Mouse (Mus musculus) neural tube, embryonic 15.5 days (tissue): ENCODE results near the gene D630003M21Rik. TPM values are rescaled to one million over a fixed set of nuclear protein-coding genes. Genes with fewer than 3 reads are reported as not detected.

ENCODE experiments used
- ATAC-seq: fragments of 200-750 bp; cut with Nextera tagmentation; 2 replicates; pipeline ENCODE4 v1.8.0; 2017; ENCODE audit warnings: mild to moderate bottlenecking, moderate TSS enrichment, moderate library complexity; ENCODE audit not compliant: low FRiP score
- H3K27ac ChIP-seq: fragments of 300-500 bp; sonication (generic); replicated peaks from 2 replicates; pipeline ENCODE4 v1.5.1; 2015; ENCODE audit warnings: mild to moderate bottlenecking, inconsistent platforms
- H3K27me3 ChIP-seq: fragments of 300-500 bp; sonication (generic); replicated peaks from 2 replicates; pipeline ENCODE4 v1.6.1; 2015; ENCODE audit warnings: inconsistent platforms
- H3K36me3 ChIP-seq: fragments of 300-500 bp; sonication (generic); 2 replicates; pipeline ENCODE4 v1.6.1; 2015; ENCODE audit warnings: inconsistent platforms
- H3K4me1 ChIP-seq: fragments of 300-500 bp; sonication (generic); 2 replicates; pipeline ENCODE4 v1.6.1; 2015; ENCODE audit warnings: inconsistent platforms
- H3K4me2 ChIP-seq: fragments of 300-500 bp; sonication (generic); 2 replicates; pipeline ENCODE4 v1.6.1; 2015; ENCODE audit warnings: inconsistent platforms, mild to moderate bottlenecking, moderate library complexity
- H3K4me3 ChIP-seq: fragments of 300-500 bp; sonication (generic); replicated peaks from 2 replicates; pipeline ENCODE4 v1.5.1; 2015; ENCODE audit warnings: mild to moderate bottlenecking, inconsistent platforms
- H3K9ac ChIP-seq: fragments of 300-500 bp; sonication (generic); replicated peaks from 2 replicates; pipeline ENCODE4 v1.6.1; 2015; ENCODE audit warnings: mild to moderate bottlenecking, inconsistent platforms
- H3K9me3 ChIP-seq: fragments of 300-500 bp; sonication (generic); replicated peaks from 2 replicates; pipeline ENCODE4 v1.6.1; 2016; ENCODE audit warnings: inconsistent platforms
- WGBS: fragments of 180-500 bp; shearing (Covaris S2); methylation state at CpG from one replicate; pipeline ENCODE4 v1.1.7; 2015; ENCODE audit warnings: mixed read lengths; 5-methylcytosine and 5-hydroxymethylcytosine counted together
- polyA plus RNA-seq: library from polyadenylated mRNA; unstranded; fragments of >200 nt; fragmentation: Nextera tagmentation; extraction: Ambion mirVana; gene quantifications from 2 replicates; pipeline ENCODE4 v1.2.1, GENCODE M21; 2015

Gene D630003M21Rik
- polyA plus RNA-seq, 1 experiment from 2014 or later, result 2.4 TPM

- Histone ChIP-seq H3K4me3 (no peak overlapping the region), H3K9ac (no peak overlapping the region), H3K4me1 (peaks cover 33% of the 10 kb centered on the region), H3K36me3 (no peaks in the 10 kb centered on the region), H3K27ac (no peak overlapping the region), H3K4me2 (no peak overlapping the region), H3K9me3 (no peaks in the 10 kb centered on the region), H3K27me3 (no peaks in the 10 kb centered on the region)
- no peak for ATAC-seq
- WGBS, result 63% methylated on average over 3 of the region's 3 CpGs
These were observed 3.4 kb upstream of the D630003M21Rik start for GRCm38 (mm10) chr2:158232414-158232813.

- peak overlapping the region; percentile 6; the same call in 1 of the 2 replicates for H3K27ac ChIP-seq
- H3K9me3 ChIP-seq, result no peaks in the 10 kb centered on the region
- no peaks in the 10 kb centered on the region for H3K36me3 ChIP-seq
- no peaks in the 10 kb centered on the region for H3K27me3 ChIP-seq
- H3K9ac ChIP-seq, result no peak overlapping the region
- 44% methylated on average over 5 of the region's 5 CpGs for WGBS
- H3K4me2 ChIP-seq, result no peak overlapping the region
- no peak overlapping the region for H3K4me3 ChIP-seq
- peaks cover 33% of the 10 kb centered on the region for H3K4me1 ChIP-seq
- ATAC-seq, result no peak
These were observed 2.0 kb upstream of the D630003M21Rik start for GRCm38 (mm10) chr2:158231071-158231470.

GRCm38 (mm10) chr2:158230617-158231016 is 1.6 kb upstream of the D630003M21Rik start:
- Histone ChIP-seq H3K9ac (no peak overlapping the region), H3K27me3 (no peaks in the 10 kb centered on the region), H3K36me3 (no peaks in the 10 kb centered on the region), H3K27ac (peak overlapping the region; percentile 6; the same call in 1 of the 2 replicates), H3K4me2 (no peak overlapping the region), H3K9me3 (no peaks in the 10 kb centered on the region), H3K4me3 (no peak overlapping the region), H3K4me1 (peaks cover 33% of the 10 kb centered on the region)
- 35% methylated on average over 6 of the region's 6 CpGs for WGBS
- ATAC-seq, result no peak

- WGBS, result 21% methylated on average over 7 of the region's 7 CpGs
- H3K4me1 ChIP-seq, result peaks cover 33% of the 10 kb centered on the region
- peak overlapping the region; percentile 57 for H3K9ac ChIP-seq
- peak overlapping the region; percentile 45 for H3K4me3 ChIP-seq
- H3K9me3 ChIP-seq, result no peaks in the 10 kb centered on the region
- peak overlapping the region; percentile 56; the same call in 1 of the 2 replicates for H3K27ac ChIP-seq
- no peaks in the 10 kb centered on the region for H3K36me3 ChIP-seq
- H3K4me2 ChIP-seq, result peak overlapping the region; percentile 93
- 0 out of 2 replicates have a peak, but pooled peaks have one; percentile 2 for ATAC-seq
- no peaks in the 10 kb centered on the region for H3K27me3 ChIP-seq
These were observed 476 bp upstream of the D630003M21Rik start for GRCm38 (mm10) chr2:158229503-158229892.

GRCm38 (mm10) chr2:158225301-158225700 is 3.7 kb downstream of the D630003M21Rik start:
- H3K4me1 ChIP-seq, result peaks cover 30% of the 10 kb centered on the region
- whole genome bisulfite sequencing, result 69% methylated on average over 5 of the region's 5 CpGs
- ATAC-seq, result no peak
- no peaks in the 10 kb centered on the region for H3K36me3 ChIP-seq
- H3K27me3 ChIP-seq, result no peaks in the 10 kb centered on the region
- no peak overlapping the region for H3K27ac ChIP-seq
- H3K4me2 ChIP-seq, result no peak overlapping the region
- H3K9ac ChIP-seq, result no peak overlapping the region
- H3K9me3 ChIP-seq, result no peaks in the 10 kb centered on the region
- H3K4me3 ChIP-seq, result no peak overlapping the region

- Histone ChIP-seq H3K27ac (no peak overlapping the region), H3K4me3 (no peak overlapping the region), H3K27me3 (no peaks in the 10 kb centered on the region), H3K9me3 (no peaks in the 10 kb centered on the region), H3K4me1 (peaks cover 12% of the 10 kb centered on the region), H3K9ac (no peak overlapping the region), H3K4me2 (no peak overlapping the region), H3K36me3 (no peaks in the 10 kb centered on the region)
- WGBS, result 75% methylated on average over 3 of the region's 3 CpGs
- ATAC-seq, result no peak
These were observed 5.5 kb downstream of the D630003M21Rik start for GRCm38 (mm10) chr2:158223497-158223896.

GRCm38 (mm10) chr2:158222664-158223063 is 6.4 kb downstream of the D630003M21Rik start:
- H3K9me3 ChIP-seq, result no peaks in the 10 kb centered on the region
- no peak overlapping the region for H3K27ac ChIP-seq
- H3K36me3 ChIP-seq, result no peaks in the 10 kb centered on the region
- H3K4me1 ChIP-seq, result peaks cover 8% of the 10 kb centered on the region
- H3K27me3 ChIP-seq, result no peaks in the 10 kb centered on the region
- no peak overlapping the region for H3K9ac ChIP-seq
- H3K4me2 ChIP-seq, result no peak overlapping the region
- 59% methylated on average over 4 of the region's 4 CpGs for WGBS
- ATAC-seq, result no peak
- no peak overlapping the region for H3K4me3 ChIP-seq

GRCm38 (mm10) chr2:158221446-158222084 is 7.5 kb downstream of the D630003M21Rik start:
- Histone ChIP-seq H3K4me2 (no peak overlapping the region), H3K9me3 (no peaks in the 10 kb centered on the region), H3K4me1 (peaks cover 8% of the 10 kb centered on the region), H3K36me3 (no peaks in the 10 kb centered on the region), H3K27me3 (no peaks in the 10 kb centered on the region), H3K9ac (no peak overlapping the region), H3K4me3 (no peak overlapping the region), H3K27ac (no peak overlapping the region)
- ATAC-seq, result no peak
- WGBS, result 91% methylated on average over 9 of the region's 9 CpGs

- WGBS, result 88% methylated on average over 2 of the region's 2 CpGs
- no peaks in the 10 kb centered on the region for H3K36me3 ChIP-seq
- no peak overlapping the region for H3K27ac ChIP-seq
- ATAC-seq, result no peak
- peaks cover 8% of the 10 kb centered on the region for H3K4me1 ChIP-seq
- H3K4me2 ChIP-seq, result no peak overlapping the region
- no peak overlapping the region for H3K9ac ChIP-seq
- H3K4me3 ChIP-seq, result no peak overlapping the region
- H3K9me3 ChIP-seq, result no peaks in the 10 kb centered on the region
- H3K27me3 ChIP-seq, result no peaks in the 10 kb centered on the region
These were observed 9.5 kb downstream of the D630003M21Rik start for GRCm38 (mm10) chr2:158219562-158219961.

GRCm38 (mm10) chr2:158216510-158216909 is 12.5 kb downstream of the D630003M21Rik start:
- Histone ChIP-seq H3K27ac (no peak overlapping the region), H3K36me3 (no peaks in the 10 kb centered on the region), H3K9me3 (no peaks in the 10 kb centered on the region), H3K4me3 (no peak overlapping the region), H3K9ac (no peak overlapping the region), H3K27me3 (no peaks in the 10 kb centered on the region), H3K4me2 (no peak overlapping the region), H3K4me1 (peaks cover 1% of the 10 kb centered on the region)
- no peak for ATAC-seq
- WGBS, result 86% methylated on average over 8 of the region's 8 CpGs

GRCm38 (mm10) chr2:158215283-158216117 is 13.5 kb downstream of the D630003M21Rik start:
- no peaks in the 10 kb centered on the region for H3K36me3 ChIP-seq
- H3K4me2 ChIP-seq, result no peak overlapping the region
- no peaks in the 10 kb centered on the region for H3K9me3 ChIP-seq
- no peak overlapping the region for H3K9ac ChIP-seq
- no peak for ATAC-seq
- 53% methylated on average over 9 of the region's 9 CpGs for WGBS
- no peak overlapping the region for H3K27ac ChIP-seq
- H3K4me3 ChIP-seq, result no peak overlapping the region
- H3K4me1 ChIP-seq, result peaks cover 7% of the 10 kb centered on the region
- H3K27me3 ChIP-seq, result no peaks in the 10 kb centered on the region
